7 mouse cellular contexts compared by ENCODE assay signal in the genomic region with DNA sequence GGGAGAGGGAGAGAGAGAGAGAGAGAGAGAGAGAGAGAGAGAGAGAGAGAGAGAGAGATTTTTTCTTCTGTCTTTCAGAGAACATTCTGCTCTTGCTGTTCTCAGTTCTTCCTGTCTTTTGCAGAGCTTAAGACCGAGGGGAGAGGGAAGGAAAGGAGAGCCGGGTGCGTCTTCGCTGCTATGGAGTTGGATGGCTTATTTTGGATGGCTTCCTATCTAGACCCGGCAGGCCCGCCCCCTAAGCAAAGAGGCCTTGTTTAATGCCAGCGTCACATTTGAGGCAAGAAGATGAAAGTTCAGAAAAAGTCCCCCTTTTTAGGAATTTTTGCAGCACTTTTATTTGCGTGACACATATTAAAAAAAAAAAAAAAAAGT. TPM values are rescaled to one million over a fixed set of nuclear protein-coding genes. Genes with fewer than 3 reads are reported as not detected.
DNase-seq lines count a peak whose midpoint lies in the region; ATAC-seq and TF ChIP-seq lines count a peak whose summit lies in the region.

No protein-coding gene starts in this region.

- TF ChIP-seq CTCF in forebrain, postnatal 0 days (IDR thresholded peaks at IDR 0.05; ENCODE audit: low read depth): no peak

- H3K27me3 ChIP-seq in forebrain, postnatal 0 days (ENCODE audit: insufficient read depth, low read length): no peaks in the 10 kb centered on the region

- H3K27ac ChIP-seq in forebrain, postnatal 0 days (ENCODE audit: low read depth, low read length): peak overlapping the region; percentile 89
- H3K27ac ChIP-seq in macrophage: no peak overlapping the region

- H3K4me1 ChIP-seq in forebrain, postnatal 0 days (ENCODE audit: insufficient read depth): peaks cover 27% of the 10 kb centered on the region; the same call in 1 of the 2 replicates

- H3K4me2 ChIP-seq in forebrain, postnatal 0 days (ENCODE audit: low read depth): peak overlapping the region; percentile 60

- H3K4me3 ChIP-seq in forebrain, postnatal 0 days (ENCODE audit: low read depth, low read length): peak overlapping the region; percentile 41
- peak overlapping the region; percentile 37 for H3K4me3 ChIP-seq in macrophage (ENCODE audit: inconsistent target)

- H3K9me3 ChIP-seq in forebrain, postnatal 0 days (ENCODE audit: low read length): no peaks in the 10 kb centered on the region

- H3K79me2 ChIP-seq in macrophage (ENCODE audit: inconsistent target): no peaks in the 10 kb centered on the region

- DNase-seq in thymus, postnatal 14 days: peak; percentile 13
- DNase-seq in thymus, postnatal 10 days (ENCODE audit: low spot score in 2 of 2): no peak
- DNase-seq in forebrain, postnatal 0 days: no peak
- peak; percentile 56 for DNase-seq in kidney, postnatal 14 days
- no peak for DNase-seq in layer of hippocampus, postnatal 10 days (ENCODE audit: low spot score in 2 of 2)
- no peak for DNase-seq in gastrocnemius, postnatal 36 days

- peak overlapping the region; percentile 75 for H3K9ac ChIP-seq in forebrain, postnatal 0 days

- peak; percentile 59 for ATAC-seq in forebrain, postnatal 0 days

- intact Hi-C loops in gastrocnemius, postnatal 36 days (cut with DNase I): loop anchor here (2.0 to 5.0 kb wide), 3 partner anchors 129 to 392 kb away; no protein-coding TSS in a partner anchor

- H3K36me3 ChIP-seq in forebrain, postnatal 0 days (ENCODE audit: insufficient read depth): no peaks in the 10 kb centered on the region
- no peaks in the 10 kb centered on the region for H3K36me3 ChIP-seq in macrophage (ENCODE audit: inconsistent target)

- 5% methylated on average over 8 of the region's 8 CpGs for WGBS in forebrain, postnatal 0 days
- WGBS in macrophage (ENCODE audit: missing documents): 18% methylated on average over 8 of the region's 8 CpGs

RNA-seq across cellular contexts. Expression of a gene that starts 30.0 kb away (rescaled TPM):
- total RNA-seq in forebrain, postnatal 0 days (2014; rRNA removed): 33.9 and 49.3 TPM in 2 replicates
- polyA plus RNA-seq in forebrain, postnatal 0 days (2015; fragmentation: Nextera tagmentation; extraction: Ambion mirVana): 79.1 and 117 TPM in 2 replicates
- 10 to 100 TPM in 15 of 26 experiments, 1 to 10 TPM in 10, not detected in 1; 1.3 to 31.1 (median 12.0) TPM for total RNA-seq in macrophage (2018; cell fraction: chromatin; rRNA removed)
- total RNA-seq in macrophage (2018; cell fraction: cytosol; rRNA removed): 10 to 100 TPM; 21.1 to 44.8 (median 28.6) TPM
- total RNA-seq in macrophage (2018; cell fraction: nucleus; rRNA removed): 10 to 100 TPM in 15 of 26 experiments, 1 to 10 TPM in 11; 1.4 to 28.0 (median 13.2) TPM
- polyA plus RNA-seq in macrophage (2018): 19.4 to 30.2 TPM (median 23.6 TPM) in 3 replicates
- 10 to 100 TPM; 52.8 to 88.1 TPM for total RNA-seq in layer of hippocampus, postnatal 10 days (2021)
- 100 to 1,000 TPM; 178 to 186 TPM for total RNA-seq in gastrocnemius, postnatal 36 days (2021)

Comparison
In these comparisons a context has a peak if more than half of its experiments do, and no peak if none do; other contexts are left out.
1. DNase-seq: peak in thymus, postnatal 14 days (single experiment) and kidney, postnatal 14 days (single experiment); none in thymus, postnatal 10 days (0 of 2), forebrain, postnatal 0 days (single experiment), layer of hippocampus, postnatal 10 days (0 of 2) and gastrocnemius, postnatal 36 days (0 of 2).